Mouse (Mus musculus) bone marrow, adult 2 months (tissue): ENCODE data around the gene Dlgap1. TPM values are rescaled to one million over a fixed set of nuclear protein-coding genes. Genes with fewer than 3 reads are reported as not detected.
"Not testable (repeated sequence)": the region's sequence is repeated elsewhere in the genome, so short reads cannot be mapped to it uniquely, and the experiment has no call there.

Source experiments
- H3K27ac ChIP-seq: fragments of 200-500 bp; 2 replicates; pipeline ENCODE4 v1.5.1; 2012; ENCODE audit warnings: low read depth, mild to moderate bottlenecking, control low read depth, inconsistent platforms, low read length; ENCODE audit not compliant: control insufficient read depth, poor library complexity, insufficient read depth
- H3K4me1 ChIP-seq: fragments of 200-500 bp; 2 replicates; pipeline ENCODE4 v1.6.1; 2011; ENCODE audit warnings: low read length; ENCODE audit not compliant: control insufficient read depth, insufficient read depth
- H3K4me3 ChIP-seq: fragments of 200-500 bp; replicated peaks from 2 replicates; pipeline ENCODE3; 2011; ENCODE audit warnings: mild to moderate bottlenecking, low read depth, low read length, control low read depth; ENCODE audit not compliant: control insufficient read depth
- CTCF ChIP-seq: fragments of 200-500 bp; IDR thresholded peaks from 2 replicates; pipeline ENCODE4 v1.5.1; 2011; ENCODE audit warnings: low read length, control low read depth; ENCODE audit not compliant: control insufficient read depth, insufficient read depth
- POLR2A ChIP-seq: fragments of 200-500 bp; IDR thresholded peaks from 2 replicates; pipeline ENCODE4 v1.6.1; 2011; ENCODE audit warnings: low read depth, mild to moderate bottlenecking, control low read depth, low read length, borderline replicate concordance; ENCODE audit not compliant: control insufficient read depth
- WGBS: fragments of 180-500 bp; shearing (Covaris S2); methylation state at CpG from one replicate; pipeline ENCODE4 v1.1.7; 2018; 5-methylcytosine and 5-hydroxymethylcytosine counted together
- polyA plus RNA-seq: library from polyadenylated mRNA; stranded (reverse); fragments of >200 nt; gene quantifications from 2 replicates; pipeline ENCODE4 v1.2.4, GENCODE M21; 2011; ENCODE audit warnings: low replicate concordance; ENCODE audit not compliant: missing spikeins, insufficient read depth, insufficient read length

Dlgap1 gene
- polyA plus RNA-seq, 1 experiment, result not detected

DNA sequence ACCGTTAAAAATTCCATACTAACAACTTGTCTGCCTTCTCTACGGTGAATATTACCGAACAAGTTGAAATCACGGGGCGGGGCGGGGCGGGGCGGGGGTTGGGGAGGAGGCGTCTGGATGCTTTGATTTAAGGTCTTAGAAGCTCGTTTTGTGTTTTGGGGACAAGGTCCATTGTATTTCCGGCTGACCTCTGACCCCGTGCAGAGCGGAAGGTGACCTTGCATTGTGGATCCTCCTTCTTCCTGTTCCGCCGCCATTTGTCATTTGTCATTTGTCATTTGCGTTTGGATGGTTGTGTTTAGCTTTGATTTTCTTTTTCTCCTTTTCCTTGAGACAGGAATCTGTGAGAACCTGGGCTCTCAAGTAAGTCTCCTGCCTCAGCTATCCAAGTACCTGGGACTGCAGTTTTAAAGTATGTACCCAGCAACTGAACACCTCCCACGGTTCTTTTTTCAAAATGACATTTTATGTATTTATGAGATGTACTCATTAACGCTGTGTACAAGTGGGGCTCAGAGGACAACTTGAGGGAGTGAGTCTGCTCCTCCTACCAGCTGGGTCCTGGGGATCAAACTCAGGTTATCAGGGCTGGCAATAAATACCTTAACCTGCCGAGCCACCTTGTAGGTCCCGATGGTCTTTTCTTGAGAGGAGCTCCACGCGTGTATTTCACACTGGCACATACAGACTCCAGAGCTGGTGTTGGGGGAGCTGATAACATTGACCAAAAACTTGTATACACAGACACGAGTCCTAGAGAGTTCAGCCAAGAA, 861.3 kb downstream of the Dlgap1 start:
- TF ChIP-seq CTCF (no peak), POLR2A (no peak)
- no peak overlapping the region for H3K4me3 ChIP-seq
- no peak overlapping the region for H3K27ac ChIP-seq
- H3K4me1 ChIP-seq, result no peaks in the 10 kb centered on the region; the same call in 1 of the 2 replicates
- 87% methylated on average over 23 of the region's 23 CpGs for WGBS

DNA sequence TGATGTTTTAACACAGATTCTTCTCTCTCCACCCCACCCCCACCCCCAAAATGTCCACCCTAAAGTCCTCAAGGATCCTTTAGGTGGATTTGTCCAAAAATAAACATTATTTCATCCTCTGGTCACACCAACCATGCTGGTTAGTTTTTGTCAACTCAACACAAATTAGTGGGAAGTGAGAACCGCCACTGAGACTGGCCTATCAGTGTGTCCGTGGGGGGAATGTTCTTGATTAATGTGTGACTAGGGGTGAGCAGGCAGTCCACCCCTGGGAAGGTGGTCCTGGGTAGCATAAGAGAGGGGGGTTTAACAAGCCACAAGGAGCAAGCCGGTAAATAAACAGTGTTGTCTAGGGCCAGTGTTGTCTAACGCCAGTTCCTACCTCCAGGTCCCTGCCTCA, 862.7 kb downstream of the Dlgap1 start:
- WGBS, result 74% methylated on average over 4 of the region's 4 CpGs
- no peak overlapping the region for H3K4me3 ChIP-seq
- no peak for TF ChIP-seq POLR2A
- no peak for TF ChIP-seq CTCF
- no peak overlapping the region for H3K27ac ChIP-seq
- H3K4me1 ChIP-seq, result no peaks in the 10 kb centered on the region; the same call in 1 of the 2 replicates

DNA sequence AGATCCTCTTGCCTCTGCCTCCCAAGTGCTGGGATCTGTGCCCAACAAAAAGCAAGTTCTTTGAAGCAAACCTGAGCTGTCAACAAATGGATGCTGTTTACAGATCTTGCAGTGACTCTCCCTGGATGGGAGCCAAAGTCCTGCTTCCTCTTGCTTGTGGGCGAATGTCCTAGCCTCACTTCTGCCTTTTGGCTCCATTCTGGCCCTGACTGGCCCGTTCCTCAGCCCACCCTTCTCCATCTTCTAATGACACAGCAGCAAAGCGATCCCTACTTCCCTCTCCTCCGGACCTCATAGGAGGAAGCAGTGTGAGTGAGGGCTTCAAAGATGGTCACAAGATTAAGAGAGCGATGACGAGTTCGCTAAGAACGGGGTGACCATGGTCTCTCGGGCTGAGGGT, 863.7 kb downstream of the Dlgap1 start:
- Histone ChIP-seq H3K4me3 (no peak overlapping the region), H3K4me1 (no peaks in the 10 kb centered on the region; the same call in 1 of the 2 replicates), H3K27ac (peak overlapping the region; percentile 35)
- TF ChIP-seq POLR2A (no peak), CTCF (no peak)
- WGBS, result 9% methylated on average over 9 of the region's 9 CpGs

DNA sequence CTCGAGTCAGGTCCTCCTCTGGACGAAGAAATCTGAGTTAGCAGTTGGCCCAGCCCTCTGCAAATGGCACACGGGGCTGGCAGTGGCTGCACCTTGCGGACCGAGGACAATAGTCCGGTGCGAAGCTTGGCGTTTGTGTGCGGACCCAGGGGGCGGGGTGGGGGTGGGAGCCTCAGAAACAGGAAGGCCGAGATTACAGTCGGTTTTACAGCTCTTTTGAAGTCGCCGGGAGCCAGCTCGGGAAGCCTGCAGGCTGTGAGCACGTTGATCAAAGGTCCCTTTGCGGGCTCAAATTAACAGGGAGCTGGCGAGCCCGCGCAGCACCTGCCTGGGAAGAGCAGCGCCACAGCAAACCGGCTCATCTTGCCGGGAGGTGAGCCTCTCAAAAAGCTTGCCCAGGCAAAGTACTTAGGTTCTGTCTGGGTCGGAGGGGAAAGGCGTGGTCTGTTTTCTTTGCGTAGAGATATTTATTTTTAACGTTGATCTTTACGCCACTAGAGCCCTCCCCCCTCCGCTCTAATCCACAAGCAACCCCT, 865.6 kb downstream of the Dlgap1 start:
- TF ChIP-seq POLR2A, result no peak
- no peak for TF ChIP-seq CTCF
- no peaks in the 10 kb centered on the region; the same call in 1 of the 2 replicates for H3K4me1 ChIP-seq
- peak overlapping the region; percentile 33 for H3K4me3 ChIP-seq
- 1% methylated on average over 29 of the region's 29 CpGs for WGBS
- H3K27ac ChIP-seq, result peak overlapping the region; percentile 64; the same call in 1 of the 2 replicates

DNA sequence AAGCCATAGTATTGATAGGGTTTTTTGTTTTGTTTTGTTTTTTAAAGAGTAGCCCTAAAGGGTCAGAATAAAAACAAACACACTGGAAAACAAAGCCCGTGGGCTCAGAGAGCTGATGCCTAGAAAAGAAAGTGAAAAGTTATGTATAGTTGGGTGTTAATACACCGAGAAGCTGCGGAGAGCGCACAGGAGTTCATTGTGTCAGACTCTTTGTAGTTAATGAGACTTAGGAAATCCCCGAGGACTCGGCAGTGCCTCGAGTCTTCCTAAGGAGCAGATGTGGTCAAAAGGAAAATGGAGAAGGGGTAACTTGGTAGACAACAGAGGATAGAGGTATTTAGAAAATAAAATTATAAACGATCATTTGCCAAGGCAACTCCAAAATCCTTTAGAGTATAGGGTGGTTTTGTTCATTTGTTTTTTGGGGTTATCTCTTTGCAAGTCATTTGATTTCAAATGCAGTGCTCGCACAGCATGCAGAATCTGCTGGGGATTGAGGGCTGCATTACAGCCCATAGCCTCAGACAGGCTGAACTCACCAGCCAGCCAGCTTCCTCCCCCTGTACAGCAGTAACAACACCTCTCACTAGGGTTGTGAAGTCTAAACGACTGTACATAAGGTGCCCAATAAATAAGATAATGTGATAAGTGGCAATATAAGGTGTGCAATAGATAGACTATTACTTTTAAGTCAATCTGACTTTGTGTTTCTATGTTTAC, 866.4 kb downstream of the Dlgap1 start:
- Histone ChIP-seq H3K4me3 (no peak overlapping the region), H3K4me1 (no peaks in the 10 kb centered on the region; the same call in 1 of the 2 replicates), H3K27ac (no peak overlapping the region)
- no peak for TF ChIP-seq POLR2A
- no peak for TF ChIP-seq CTCF
- 7% methylated on average over 10 of the region's 10 CpGs for WGBS

DNA sequence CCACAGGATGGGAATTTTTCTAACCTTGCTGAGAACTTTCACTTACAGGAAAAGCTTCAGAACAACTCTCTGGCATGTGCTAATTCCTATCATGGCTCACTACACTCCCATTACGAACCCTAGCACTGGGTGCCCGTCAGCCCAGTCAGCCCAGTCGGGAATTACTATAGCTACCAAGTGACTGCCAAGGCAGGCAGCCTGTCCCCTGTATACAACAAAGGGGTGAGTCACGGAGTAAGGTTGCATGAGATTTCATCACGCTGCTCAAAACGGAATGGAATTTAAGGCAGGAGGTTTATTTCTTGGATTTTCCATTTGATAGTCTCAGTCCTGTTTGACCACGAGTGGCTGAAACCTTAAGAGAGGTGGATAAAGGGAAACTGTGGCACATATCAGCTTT, 867.9 kb downstream of the Dlgap1 start:
- Histone ChIP-seq H3K4me3 (no peak overlapping the region), H3K27ac (no peak overlapping the region), H3K4me1 (no peaks in the 10 kb centered on the region)
- 81% methylated on average over 7 of the region's 7 CpGs for WGBS
- no peak for TF ChIP-seq CTCF
- no peak for TF ChIP-seq POLR2A

DNA sequence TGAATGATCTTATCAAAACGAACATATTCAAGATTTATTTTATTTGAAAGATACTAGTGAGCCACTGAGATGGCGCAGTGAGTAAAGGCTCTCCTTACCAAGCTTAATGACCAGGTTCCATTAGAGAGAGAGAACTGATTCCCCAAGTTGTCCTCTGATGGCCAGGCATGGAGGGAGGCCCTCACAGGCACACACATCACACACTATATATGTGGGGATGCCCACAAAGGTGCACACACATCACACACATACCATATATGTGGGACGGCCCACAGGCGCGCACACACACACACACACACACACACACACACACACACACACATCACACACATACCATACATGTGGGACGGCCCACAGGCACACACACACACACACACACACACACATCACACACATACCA, 868.6 kb downstream of the Dlgap1 start:
- WGBS, result 80% methylated on average over 6 of the region's 6 CpGs
- H3K4me1 ChIP-seq, H3K4me3 ChIP-seq, H3K27ac ChIP-seq: not testable (repeated sequence)

DNA sequence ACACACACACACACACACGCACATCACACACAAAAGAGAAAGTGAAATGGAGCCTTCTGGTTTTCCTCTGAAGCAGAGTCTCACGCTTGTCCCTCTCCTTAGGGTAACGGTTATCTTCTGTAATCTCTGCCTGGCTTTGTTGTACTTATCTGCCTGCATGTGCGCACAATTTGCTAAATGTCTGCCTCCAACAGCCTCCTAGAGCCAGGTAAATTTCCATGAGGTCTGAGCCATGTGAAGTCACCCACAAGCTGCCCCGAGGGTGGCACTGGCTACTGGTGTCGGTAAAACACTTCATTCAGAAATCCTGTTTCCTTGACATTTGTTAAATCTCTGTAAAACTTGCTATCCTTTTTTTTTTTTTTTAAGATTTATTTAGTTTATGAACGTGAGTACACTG, 869.2 kb downstream of the Dlgap1 start:
- TF ChIP-seq POLR2A (no peak), CTCF (no peak)
- H3K4me3 ChIP-seq, result no peak overlapping the region
- WGBS, result 81% methylated on average over 7 of the region's 7 CpGs
- H3K4me1 ChIP-seq, result no peaks in the 10 kb centered on the region
- no peak overlapping the region for H3K27ac ChIP-seq
